Mouse (Mus musculus): Measurements from ENCODE around the gene Dpm3.

Gene Dpm3

DNA sequence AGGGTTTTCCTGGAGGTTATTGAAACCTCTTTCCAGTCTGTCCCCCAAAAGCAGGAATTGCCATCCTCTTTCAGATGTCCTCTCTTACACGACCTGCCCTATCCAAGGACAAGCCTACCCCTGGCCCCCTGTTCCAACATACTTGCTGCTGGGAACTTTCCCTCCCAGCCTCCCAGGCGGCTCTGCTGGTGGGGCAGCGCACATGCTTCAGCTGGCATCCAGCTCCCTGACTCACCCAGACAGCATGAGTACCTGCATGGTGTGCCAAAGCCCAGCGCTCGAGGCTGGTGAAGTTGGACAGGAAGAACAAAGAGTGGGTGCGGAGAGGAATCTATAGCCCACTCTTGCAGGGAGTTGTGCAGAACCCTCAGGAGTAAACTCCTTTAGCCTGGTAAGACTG is 11.7 kb downstream of the Dpm3 start:
- DNase-seq = no peak

DNA sequence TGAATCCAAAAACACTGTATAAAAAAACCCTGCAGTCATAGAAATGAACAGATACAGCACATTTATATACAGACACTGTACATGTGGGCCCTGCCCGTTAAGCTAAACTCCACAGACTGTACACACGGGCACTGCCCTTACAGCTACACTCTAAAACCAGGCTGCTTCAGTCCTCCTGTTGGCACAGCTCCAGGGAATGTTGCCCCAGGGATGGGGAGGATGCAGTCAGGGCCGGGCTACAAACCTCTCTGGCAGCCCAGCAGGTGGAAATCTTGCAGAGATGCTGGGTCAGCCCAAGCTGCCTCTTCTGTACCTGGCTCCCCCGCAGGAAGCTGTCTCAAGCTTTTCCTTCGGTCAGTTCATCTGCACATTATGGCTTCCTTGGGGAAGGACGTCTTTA is 12.6 kb downstream of the Dpm3 start:
- DNase-seq = no peak

DNA sequence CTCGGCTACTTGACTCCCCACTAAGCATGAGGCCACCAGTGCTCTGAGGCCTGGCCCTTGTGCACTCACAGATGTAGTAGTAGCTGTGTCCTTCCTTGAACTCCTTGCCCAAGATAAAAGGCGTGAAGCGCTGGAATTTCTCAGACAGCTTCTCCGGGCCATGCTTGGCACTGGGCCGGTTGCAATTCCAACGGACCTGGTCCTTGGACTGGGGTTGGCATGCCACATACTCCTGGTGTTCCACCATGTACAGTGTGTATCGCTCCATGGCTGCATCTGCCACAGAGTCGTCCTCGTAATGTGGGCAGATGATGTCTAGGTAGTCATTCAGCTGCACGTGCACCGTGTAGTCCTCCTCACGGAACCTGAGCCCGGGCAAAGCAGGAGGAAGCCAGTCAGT is 16.9 kb downstream of the Dpm3 start:
- DNase-seq = no peak

DNA sequence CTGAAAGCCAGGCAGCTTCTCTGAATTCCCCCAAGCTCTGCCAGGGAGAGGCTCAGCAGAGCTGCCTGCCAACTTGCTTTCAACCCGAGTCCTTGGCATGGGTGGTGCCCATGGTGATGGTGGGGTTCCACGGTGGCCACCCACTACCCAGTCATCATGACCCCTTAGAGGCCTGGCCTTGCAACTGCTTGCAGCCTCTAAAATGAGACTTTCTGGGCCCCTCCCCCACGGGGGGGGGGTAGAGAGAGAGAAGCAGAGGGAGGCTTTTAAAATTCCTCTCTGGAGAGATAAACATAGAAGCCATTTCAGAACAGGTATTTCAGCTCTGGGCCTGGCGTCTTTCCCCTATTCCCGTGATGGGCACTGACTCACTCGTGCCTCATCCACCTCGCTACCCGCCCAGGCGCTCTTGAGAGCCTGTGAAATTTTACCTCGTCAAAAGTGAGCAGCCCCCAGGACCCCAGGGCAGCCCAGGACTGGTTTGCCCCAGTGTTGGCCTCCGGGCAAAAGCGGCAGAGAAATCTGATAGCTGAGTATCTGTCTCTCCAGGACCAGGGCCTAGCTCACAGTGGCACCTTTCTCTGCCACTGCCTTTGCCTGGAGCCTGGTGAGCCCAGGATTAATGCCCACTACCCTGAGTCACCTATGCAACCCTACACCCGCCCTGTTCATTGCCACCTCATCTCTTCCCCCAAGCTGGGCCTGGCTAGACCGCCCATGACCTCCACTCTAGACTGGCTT is 18.3 kb downstream of the Dpm3 start:
- DNase-seq = no peak

DNA sequence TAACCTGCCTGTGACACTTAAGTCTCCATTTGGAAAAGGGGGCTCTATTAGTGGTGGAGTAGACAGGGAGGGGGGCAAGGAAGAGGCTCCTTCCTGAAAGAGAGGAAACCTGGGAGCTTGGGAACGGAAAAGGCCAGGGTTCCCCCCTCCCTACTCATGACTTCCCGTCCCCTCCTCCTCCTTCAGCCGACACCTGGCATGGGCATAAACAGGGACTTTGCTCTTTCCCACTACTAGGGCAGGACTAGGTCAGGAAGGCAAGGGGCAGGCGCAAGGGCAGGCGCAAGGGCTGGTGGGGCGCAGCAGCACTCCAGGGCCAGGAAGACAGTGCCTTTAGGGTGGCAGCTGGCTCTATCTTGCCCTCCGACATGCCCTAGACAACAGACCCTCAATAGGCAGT is 18.9 kb downstream of the Dpm3 start:
- DNase-seq = no peak

DNA sequence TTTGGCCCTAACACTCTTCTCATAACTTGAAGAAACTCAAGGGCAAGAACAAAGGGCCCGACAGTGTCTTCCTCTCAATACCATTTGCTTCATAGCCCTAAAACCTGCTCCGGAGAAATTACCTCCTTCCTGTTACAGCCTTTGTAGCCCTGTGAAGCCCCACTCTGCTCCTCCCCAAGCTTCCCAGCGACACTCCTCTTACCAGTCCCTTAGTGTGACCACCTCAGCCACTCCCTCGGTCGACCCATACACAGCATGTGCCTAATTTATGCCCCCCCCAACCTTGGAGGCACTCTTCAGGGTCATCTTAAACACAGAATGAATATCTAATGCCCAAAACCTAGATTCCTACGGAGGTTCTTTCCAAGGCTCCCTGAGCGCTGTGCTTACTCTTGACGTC is 19.5 kb downstream of the Dpm3 start:
- DNase-seq = no peak

DNA sequence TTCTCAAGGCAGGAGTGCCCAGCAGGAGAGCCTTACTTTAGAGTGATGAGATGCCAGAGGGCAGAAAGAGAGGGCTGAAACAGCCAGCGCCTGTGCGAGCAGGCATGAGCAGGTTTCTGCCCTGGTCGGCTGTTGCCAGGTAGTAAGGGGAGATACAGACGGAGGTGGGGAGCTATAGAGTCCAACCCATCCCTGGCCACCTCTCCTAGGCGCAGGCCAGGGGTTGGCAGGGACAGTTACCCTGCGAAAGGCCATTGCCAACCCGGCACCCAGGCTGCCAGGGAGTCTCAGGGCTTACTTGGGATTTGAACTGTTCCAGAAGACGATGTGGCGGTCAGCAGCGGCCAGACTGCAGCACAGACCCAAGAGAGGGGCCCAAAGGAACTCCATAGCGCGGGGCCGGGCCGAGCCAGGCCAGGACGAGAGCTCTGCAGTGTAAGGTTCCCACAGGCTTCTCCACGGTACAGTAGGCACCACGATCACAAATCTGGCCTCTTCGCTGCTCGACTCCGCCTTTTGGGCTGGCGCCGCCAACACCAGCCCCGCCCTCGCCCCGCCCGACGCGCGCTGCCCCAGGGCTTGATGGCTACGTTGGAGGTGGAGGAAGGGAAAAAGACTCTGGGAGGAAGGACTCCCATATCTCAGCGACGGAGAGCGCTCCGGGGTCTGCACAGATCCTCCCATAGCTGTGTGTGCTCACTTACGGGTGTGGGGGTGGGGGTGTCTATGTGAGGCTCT is 20.2 kb downstream of the Dpm3 start:
- no peak for DNase-seq

DNA sequence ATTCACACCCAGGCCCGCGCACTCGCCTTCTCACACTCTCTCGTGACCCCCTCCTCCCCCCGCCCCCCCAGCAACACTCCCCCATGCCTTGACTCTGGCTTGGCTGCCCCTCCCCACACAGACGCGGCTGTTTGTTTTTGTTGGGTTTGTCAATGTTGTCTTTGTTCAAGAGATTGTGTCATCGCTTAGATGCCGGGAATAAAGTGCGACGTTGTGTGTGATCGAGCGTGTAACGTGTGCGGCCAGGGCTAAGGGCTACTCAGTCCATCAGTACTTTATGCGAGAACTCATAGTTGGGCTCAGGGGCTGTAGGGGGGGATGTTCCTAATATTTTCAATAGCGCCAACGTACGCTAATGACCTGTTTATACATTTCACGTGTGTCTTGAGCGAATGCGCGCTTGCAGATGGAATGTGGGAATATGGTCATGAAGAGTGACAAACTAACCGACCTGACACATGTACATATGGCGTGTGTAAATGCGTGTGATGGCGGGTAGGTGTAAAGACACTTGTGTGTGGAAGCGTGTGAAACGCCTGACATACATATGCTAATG is 21.0 kb downstream of the Dpm3 start:
- no peak for DNase-seq

DNA sequence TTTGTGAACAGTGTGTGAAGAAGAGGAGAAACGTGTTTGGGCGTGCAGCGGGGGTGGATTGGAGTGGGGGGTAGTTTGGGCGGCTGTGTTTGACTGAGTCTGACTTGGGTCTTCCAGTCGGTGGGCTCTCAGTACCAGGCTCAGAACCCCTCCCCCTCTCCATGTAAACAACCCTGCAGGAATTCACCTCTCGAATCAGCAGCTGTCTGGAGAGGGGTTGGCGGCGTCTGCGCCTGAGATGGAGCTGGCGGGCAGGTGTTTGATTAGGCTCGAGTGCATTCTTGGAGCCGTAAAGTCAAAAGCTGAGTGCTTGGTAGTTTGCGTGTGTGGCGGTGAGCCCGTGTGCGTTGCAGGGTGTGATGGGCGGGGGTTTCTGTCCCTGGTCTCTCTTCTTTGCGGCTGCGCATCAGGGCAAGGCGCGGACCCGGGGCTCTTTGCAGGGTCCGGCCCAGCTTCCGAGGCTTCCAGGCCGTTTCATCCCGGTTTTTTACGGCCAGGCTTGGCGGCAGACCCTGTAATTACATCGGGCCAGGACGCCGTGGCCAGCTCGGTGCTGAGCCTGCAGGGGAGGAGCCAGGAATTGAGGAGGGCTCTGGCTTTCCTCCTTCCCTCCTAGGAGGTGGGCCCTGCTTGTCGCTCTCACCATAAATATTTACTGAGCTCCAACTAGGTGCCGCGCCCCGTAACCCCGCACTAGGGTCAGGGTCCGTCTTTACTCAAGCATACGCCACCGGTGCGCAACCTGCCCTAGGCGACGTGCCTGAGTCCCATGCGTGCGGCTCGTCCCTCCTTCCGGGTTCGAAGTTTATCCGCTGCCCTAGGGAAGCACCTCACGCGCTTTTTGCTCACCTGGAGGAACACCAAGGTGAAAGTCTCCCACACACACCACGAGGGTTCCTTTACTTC is 21.7 kb downstream of the Dpm3 start, which contains the start of gene Efna1:
TSS of gene Efna1 (minus strand) at position 537 of the 906 bp plus-strand sequence.
- DNase-seq = no peak

DNA sequence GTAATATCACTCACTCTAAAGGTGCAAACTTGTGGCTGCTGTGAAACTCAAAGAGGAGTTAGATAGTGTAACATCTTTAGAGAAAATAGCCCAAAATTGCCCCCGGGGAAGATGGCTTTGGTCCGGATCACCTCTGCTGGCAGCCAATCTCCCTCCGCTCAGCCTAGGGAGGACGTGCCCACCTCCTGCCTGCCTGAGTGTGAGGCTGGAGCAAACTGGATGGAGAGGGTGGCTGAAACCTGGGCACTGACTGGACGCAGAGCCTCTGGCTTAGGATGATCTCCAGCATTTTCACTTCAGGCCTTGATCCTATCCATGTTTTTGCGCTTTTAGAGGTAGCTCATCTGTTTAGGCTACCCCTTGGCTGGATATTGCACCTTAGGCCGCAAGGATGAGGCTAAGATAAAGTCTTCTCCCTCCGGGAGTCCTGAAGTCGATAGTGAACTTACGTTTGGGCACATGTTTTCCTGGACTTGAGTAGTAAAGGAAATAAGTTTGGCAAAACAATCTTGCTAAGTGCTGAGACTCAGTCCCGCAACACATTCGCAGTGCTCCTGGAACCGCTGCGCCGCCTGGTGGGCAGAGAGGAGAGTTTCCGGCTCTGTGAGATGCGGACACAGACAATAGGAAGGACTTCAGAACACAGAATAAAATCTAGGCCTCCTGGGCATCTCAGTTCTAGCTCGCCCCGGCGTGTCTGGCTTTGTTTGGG is 22.6 kb downstream of the Dpm3 start:
- peak; percentile 56 to 60 for DNase-seq

DNA sequence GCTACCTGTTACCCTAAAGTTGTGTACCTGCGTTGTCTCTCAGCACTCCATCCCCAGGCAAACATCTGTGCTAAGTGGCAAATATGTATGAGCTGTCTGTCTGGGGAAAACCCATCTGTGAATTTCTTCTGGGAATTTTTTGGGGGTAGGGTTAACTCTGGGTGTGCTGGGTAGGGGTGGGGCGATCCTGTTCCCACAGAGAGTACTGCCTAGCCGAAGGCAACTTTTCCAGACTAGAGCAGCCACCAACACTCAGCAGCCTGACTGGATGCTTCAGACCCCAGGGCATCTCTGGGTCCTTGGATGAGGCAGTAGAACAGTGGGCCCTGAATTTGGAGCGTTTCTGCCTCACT is 23.1 kb downstream of the Dpm3 start:
- DNase-seq = no peak

DNA sequence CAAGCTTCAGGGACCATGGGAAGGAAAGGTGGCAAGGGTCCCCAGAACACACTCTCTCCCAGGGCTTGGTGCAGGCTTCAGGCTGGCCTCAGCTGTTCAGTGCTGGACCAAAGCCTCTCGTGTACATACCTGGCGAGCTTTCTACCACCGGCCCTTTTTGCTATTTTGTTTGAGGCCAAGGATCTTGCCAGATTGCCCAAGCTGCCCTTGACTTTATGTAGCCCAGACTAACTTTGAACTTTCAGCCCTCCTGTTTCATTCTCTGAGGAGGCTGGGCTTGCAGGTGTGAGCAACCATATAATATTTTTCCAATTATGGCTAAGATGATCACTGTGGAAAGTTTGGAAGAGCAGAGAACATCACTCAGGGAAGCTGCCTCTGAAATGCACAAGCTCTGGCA is 25.1 kb downstream of the Dpm3 start:
- DNase-seq = no peak

DNA sequence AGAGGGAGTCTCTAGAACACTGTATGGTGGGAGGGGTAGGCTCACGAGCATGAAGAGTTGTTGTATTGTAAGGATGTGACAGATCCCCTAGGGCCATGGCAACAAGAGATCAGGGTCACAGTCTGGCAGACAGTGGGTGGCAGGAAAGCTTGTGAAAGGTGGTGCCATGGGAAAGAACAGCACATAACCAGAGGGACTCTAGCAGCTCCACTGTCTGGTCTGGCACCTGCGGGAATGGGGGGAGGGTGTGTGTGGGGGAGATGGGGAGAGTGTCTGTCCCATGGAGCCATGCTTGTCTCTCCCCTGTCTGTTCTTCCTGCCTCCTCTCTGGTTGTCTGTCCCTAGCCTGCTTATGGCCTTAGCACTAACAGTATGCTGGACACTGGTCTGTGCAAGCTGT is 26.4 kb downstream of the Dpm3 start:
- no peak for DNase-seq

DNA sequence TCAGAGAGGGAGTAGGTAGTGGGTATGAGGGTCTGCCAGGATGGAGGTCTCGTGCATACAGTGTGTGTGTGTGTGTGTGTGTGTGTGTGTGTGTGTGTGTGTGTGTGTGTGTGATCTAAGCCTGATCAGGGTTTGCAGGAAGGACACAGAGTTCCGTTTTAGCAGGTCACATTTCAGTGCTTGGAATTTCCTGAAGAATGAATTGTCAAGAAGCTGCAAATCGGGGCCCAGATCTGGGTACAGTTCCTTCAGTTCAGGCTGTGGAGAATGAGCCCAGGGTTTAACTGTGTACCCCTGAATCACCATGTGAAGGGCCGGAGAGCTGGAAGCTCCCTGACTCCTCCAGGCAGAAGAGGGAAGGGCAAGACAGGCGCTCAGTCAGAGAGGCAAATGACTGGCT is 28.1 kb downstream of the Dpm3 start:
- DNase-seq = no peak

DNA sequence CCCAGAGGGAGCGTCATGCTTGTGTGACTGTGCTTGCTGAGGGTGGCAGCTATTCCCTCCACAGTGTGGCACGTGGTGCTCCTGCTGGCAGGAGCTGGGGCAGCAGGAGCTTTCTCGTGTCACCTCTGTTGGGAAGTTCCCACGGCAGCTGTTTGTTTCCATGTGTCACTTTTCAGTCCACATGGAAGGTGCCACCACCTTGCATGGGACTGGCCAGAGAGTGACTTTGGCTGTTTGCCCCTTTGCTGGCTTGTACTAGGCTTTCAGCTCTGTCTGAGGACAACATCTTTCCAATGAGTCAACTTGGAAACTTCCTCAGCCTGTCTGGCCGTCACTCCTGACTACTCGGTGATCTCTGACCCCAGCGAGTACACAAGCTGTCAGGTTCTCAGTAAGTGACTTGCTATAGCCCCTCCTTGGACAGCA is 29.4 kb downstream of the Dpm3 start:
- no peak for DNase-seq

DNA sequence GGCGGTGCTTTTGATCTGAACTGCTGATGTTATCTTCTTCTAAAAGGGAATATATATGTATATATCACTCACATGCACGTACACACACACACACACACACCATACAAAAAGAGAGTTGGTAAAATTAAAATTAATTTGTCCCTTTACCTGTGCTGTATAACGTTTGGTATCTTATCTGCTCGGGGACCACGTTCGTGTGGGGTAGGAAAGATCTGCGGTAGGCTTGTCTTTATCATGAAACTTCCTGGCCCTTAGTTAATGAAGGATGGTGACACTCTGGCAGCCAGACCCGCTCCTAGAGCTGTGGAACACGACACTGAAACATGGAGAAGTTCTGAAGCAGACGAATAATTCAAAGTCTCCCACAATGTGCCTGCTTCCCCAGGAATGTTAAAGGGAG is 32.7 kb downstream of the Dpm3 start:
- no peak for DNase-seq

DNA sequence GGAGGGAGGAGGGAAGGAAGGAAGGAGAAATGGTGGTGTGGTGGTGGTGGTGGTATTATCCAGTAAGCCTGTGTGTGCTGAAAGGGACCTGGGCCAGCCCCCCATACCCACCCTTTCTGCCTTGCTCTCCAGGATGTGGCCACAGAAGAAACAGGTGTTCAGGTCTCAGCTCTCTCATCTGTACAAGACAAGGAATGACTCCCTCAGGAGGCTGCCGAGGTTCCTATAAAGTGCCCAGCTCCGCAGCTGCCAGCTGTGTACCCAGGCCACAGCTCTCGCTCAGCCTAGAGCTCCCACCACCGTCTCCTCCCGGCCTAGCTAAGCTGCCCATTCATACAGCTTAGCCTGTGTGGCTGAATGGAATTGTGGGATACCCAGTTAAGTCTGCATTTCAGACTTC is 33.1 kb downstream of the Dpm3 start:
- no peak for DNase-seq

DNA sequence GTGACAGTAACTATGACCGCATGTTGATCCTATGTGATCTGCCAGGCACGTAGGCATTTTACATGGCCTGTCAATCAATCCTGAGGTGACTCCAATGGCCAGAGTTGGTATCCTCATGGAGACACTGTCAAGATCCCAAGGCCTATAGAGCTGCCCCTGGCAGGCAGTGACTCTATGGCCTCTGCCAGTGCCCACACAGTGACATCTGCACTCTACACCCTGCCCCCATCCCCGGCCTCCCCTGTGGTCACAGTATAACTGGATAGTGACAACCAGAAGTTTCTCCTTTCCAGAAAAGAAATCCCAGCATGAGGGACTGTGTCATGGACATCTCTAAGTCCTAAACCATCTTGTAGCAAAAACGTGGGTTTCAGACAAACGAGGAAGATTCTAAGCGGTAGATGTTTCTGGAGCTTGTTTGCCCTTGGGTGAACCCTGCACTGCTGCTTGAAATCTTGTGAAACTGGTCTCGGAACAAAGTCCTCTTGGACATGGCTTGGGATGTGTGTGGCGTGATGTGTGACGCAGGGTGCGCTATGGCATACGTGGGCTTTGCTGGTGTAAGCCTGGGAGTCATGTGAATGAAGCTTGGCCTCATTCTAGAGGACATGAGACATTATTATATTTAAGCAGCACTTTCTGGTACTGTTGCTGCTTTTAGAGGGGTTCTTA is 34.2 kb downstream of the Dpm3 start:
- DNase-seq = no peak

DNA sequence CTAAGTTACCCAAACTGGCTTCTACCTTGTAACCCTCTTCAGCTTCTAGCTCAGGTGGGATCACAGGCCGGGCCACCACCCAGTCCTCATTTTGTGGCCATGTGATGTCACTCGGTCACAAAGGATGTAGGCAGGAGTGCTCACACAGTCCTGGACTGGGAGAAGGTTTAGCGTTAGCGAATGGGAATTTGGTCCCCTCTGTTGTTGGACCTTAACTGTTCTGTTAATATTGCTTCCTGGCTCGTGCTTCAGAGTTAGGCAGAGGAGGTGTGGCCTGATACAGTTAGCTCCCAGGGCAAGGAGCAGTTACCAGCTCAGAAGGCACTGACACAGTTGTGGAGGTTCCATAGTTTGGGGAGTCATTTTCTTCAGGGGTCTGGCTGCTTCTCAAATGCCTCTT is 35.0 kb downstream of the Dpm3 start:
- DNase-seq = no peak

DNA sequence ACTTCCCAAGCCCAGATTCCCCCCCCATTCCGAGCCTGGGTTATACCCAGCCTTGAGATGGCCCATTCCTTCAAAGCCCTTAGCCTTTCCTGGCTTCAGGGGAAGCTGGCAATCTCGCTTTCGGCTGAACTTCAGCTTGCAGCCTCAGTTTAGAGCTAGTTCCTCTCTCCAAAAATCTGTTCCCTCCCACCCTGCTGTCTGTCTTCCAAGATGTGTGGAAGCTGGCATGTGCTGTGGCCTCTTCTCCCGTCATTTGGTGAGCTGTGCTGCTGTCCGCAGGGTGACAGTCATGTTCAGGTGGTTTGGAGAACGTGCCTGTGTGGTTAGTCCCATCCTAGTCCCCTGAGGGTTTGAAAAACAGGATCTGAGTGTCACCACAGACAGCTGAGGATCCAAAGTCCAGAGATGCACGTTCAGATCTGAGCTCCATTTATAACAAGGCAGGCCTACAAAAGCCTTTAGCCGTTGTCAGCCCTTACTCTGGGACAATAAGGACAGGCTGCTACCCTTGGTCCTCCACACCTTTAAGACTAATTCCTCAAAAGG is 36.6 kb downstream of the Dpm3 start:
- no peak for DNase-seq

DNA sequence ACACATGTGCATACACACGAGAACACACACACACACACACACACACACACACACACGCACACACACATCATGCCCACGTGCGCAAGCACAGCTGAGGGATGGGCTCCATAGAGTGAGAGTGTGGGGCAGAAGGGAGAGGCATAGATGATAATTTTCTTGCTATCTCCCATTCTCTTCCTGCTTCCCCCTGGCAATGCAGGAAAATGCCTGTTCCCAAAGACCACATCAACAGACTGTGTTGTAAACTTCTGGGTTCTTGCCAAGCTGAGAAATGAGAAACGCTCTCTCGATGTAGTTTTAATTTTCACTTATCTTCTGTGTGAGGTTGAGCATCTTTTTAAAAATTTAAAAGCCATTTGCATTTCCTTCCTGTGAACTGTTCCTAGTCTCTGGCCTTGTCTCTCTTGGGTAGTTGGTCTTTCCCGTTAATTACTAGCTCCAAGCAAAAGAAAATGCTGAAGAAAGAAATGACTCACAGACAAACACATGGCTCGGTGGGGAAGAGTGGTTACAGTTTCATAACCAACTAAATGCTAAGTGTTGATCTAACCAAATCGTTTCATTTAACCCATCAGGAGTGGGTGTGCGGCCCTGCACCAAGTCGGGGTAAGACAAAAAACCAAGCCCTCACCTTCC is 37.7 kb downstream of the Dpm3 start:
- no peak for DNase-seq
